Mouse (Mus musculus) T-cell, adult 2 months (primary cell): ENCODE data around the gene Gm28372.

Experiments
- DNase-seq: peaks from one replicate; pipeline ENCODE4 v3.0.0; 2022; ENCODE audit warnings: low spot score

Gene Gm28372

GRCm38 (mm10) chr2:130451086-130451726 lies 46.2 kb downstream of the Gm28372 start:
- no peak for DNase-seq

- DNase-seq = no peak
These were observed 46.7 kb downstream of the Gm28372 start for GRCm38 (mm10) chr2:130451727-130452090.

DNA sequence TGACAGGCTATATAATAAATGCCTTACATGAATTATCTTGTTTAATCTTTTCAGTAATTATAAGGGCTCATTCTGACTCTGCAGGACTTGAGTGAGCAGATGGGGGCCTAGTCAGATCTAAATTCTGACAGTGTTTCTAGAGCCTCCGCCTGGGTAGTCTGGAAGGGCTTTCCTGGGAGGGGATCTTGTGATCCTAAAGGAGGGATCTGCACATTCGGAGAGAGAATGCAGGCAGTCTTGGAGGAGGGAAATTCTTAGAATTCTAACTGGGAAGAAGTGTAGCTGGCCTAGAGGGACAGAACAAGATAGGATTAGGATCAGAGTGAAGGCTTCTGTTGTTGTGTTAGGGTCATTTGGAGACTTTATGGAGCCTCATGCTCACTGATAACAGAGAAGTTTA lies 47.2 kb downstream of the Gm28372 start:
- no peak for DNase-seq

GRCm38 (mm10) chr2:130453421-130453820 lies 48.4 kb downstream of the Gm28372 start:
- no peak for DNase-seq

GRCm38 (mm10) chr2:130454748-130455370 lies 49.8 kb downstream of the Gm28372 start:
- no peak for DNase-seq
